Mouse (Mus musculus): ENCODE measurements around the gene Nudt3.

- no peak for TF ChIP-seq POLR2A (IDR thresholded peaks at IDR 0.05; ENCODE audit: insufficient read length, low read depth)
- no peak for TF ChIP-seq POLR2AphosphoS2 (IDR thresholded peaks at IDR 0.05; ENCODE audit: insufficient read length, low read depth)
- TF ChIP-seq TCF12 (IDR thresholded peaks at IDR 0.05; ENCODE audit: insufficient read depth, poor library complexity, severe bottlenecking): no peak
- no peak for TF ChIP-seq TCF3 (IDR thresholded peaks at IDR 0.05; ENCODE audit: insufficient read length, low read depth)
Measured at GRCm38 (mm10) chr17:27533354-27533753, 89.9 kb downstream of the Nudt3 start.
